Mouse (Mus musculus): ENCODE results near the gene Cd72.

DNA sequence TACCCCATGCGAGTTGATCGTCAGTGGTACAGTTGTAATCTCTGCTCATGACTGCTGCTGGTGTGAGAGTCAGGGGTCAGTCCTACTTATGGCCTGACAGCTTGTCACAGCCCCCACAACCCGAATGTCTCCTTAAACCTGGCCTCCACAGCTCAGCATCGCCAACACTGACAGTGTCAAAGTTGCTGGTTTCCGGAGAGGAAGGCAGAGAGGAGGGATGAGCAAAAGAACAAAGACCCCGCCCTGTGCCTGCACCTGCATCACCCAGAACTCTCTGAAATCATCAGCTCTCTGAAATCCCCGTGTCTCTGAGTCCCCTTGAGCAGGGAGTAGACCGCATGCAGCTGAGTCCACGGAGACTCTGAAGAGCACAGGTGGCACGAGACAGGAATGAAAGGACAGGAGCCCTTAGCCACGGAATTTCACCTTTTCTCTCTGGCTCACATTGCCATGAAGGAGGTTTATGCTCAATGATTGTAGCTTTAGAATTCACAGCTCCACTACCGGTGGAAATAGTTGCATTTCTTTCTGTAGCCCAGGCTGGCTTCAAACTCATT is 29.2 kb upstream of the Cd72 start, which contains the start of gene Sit1:
- TF ChIP-seq ZKSCAN1 (IDR thresholded peaks at IDR 0.05; ENCODE audit: borderline replicate concordance, low read depth, low read length) (no peak), CTCF (conservative IDR thresholded peaks at IDR 0.05 in 1 of 2, IDR thresholded peaks at IDR 0.05 in 1 of 2; ENCODE audit: low read depth in 2 of 2, low read length in 2 of 2) (no peak), POLR2A (IDR thresholded peaks at IDR 0.05; ENCODE audit: low read depth, low read length) (no peak), MYC (IDR thresholded peaks at IDR 0.05; ENCODE audit: low read depth, low read length) (no peak), MAFK (IDR thresholded peaks at IDR 0.05; ENCODE audit: insufficient replicate concordance, low read length) (no peak), ELF1 (IDR thresholded peaks at IDR 0.05; ENCODE audit: low read depth, low read length) (no peak), ZMIZ1 (IDR thresholded peaks at IDR 0.05; ENCODE audit: low read depth, low read length) (no peak), MAX (IDR thresholded peaks at IDR 0.05; ENCODE audit: low read length) (no peak), GABPA (IDR thresholded peaks at IDR 0.05; ENCODE audit: insufficient replicate concordance, low read depth, low read length) (no peak), RCOR1 (conservative IDR thresholded peaks at IDR 0.05; ENCODE audit: low read depth, low read length) (no peak), CHD2 (IDR thresholded peaks at IDR 0.05; ENCODE audit: low read length) (no peak), JUN (IDR thresholded peaks at IDR 0.05; ENCODE audit: insufficient read depth, low read depth, low read length) (no peak)
